11 mouse cellular contexts compared by ENCODE assay signal in the genomic region with DNA sequence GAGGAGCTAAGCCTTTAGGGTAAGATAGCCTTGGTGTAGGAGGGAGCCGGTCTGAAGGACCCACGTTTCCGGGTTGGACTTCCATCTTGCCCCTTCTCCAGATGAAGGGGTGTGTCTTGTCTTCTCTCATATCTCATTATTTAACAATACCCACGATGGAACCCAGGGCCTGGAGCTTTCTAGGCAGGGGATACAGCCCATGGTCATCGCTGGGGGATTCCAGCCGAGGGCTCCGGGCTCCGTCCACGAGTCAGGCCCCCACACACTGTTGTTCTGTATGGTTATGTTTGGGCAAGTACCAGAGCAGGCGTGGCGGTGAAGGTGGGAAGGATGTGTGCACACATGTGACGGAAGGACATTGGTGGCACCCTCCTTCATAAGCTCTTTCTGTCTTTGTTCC. TPM values are rescaled to one million over a fixed set of nuclear protein-coding genes. Genes with fewer than 3 reads are reported as not detected.
DNase-seq lines count a peak whose midpoint lies in the region; ATAC-seq and TF ChIP-seq lines count a peak whose summit lies in the region.
"Had no signal": no experiment of that assay in that cellular context is flagged by ENCODE, and none has a peak within 500 bp of the region (broad histone marks: within the 10 kb centered on the region; RNA-seq: fewer than 3 reads in every experiment).

No protein-coding gene starts in this region.

- WGBS in heart, embryonic 10.5 days: 92% methylated on average over 12 of the region's 12 CpGs
- WGBS in embryonic facial prominence, embryonic 13.5 days: 95% methylated on average over 12 of the region's 12 CpGs

- H3K27me3 ChIP-seq in heart, embryonic 10.5 days (ENCODE audit: insufficient read depth, poor library complexity, severe bottlenecking): peaks cover 4% of the 10 kb centered on the region; the same call in 1 of the 2 replicates
- no peaks in the 10 kb centered on the region for H3K27me3 ChIP-seq in E14TG2a.4 (ENCODE audit: insufficient read depth, low read length)
- H3K27me3 ChIP-seq in embryonic facial prominence, embryonic 13.5 days: no peaks in the 10 kb centered on the region
- H3K27me3 ChIP-seq: limb, embryonic 15.5 days had no signal

- peaks cover 66% of the 10 kb centered on the region for H3K4me1 ChIP-seq in heart, embryonic 10.5 days
- peaks cover 77% of the 10 kb centered on the region for H3K4me1 ChIP-seq in E14TG2a.4 (replicated peaks; ENCODE audit: low read depth, low read length)
- peaks cover 54% of the 10 kb centered on the region for H3K4me1 ChIP-seq in embryonic facial prominence, embryonic 13.5 days

- no peak for TF ChIP-seq CTCF in left cerebral cortex, adult 2 months (IDR thresholded peaks at IDR 0.05)
- TF ChIP-seq CTCF in E14TG2a.4 (conservative IDR thresholded peaks at IDR 0.05; ENCODE audit: low read length): no peak

- no peak overlapping the region; the same call in 1 of the 2 replicates for H3K9ac ChIP-seq in embryonic facial prominence, embryonic 13.5 days
- H3K9ac ChIP-seq: limb, embryonic 15.5 days; midbrain, embryonic 12.5 days had no signal

- peaks cover 38% of the 10 kb centered on the region for H3K36me3 ChIP-seq in heart, embryonic 10.5 days
- peaks cover 50% of the 10 kb centered on the region for H3K36me3 ChIP-seq in E14TG2a.4 (ENCODE audit: insufficient read depth, low read length)
- peaks cover 39% of the 10 kb centered on the region for H3K36me3 ChIP-seq in embryonic facial prominence, embryonic 13.5 days

- peak overlapping the region; percentile 30; the same call in 1 of the 2 replicates for H3K4me3 ChIP-seq in heart, embryonic 10.5 days
- peak overlapping the region; percentile 68; the same call in 1 of the 2 replicates for H3K4me3 ChIP-seq in left cerebral cortex, adult 2 months
- H3K4me3 ChIP-seq in E14TG2a.4 (replicated peaks; ENCODE audit: low read length): 0 out of 2 replicates have a peak overlapping the region, but pooled peaks have one; percentile 90
- H3K4me3 ChIP-seq in embryonic facial prominence, embryonic 13.5 days: 0 out of 2 replicates have a peak overlapping the region, but pooled peaks have one; percentile 4
- H3K4me3 ChIP-seq: midbrain, embryonic 12.5 days had no signal

- ATAC-seq in embryonic facial prominence, embryonic 13.5 days (ENCODE audit: insufficient number of reproducible peaks, insufficient read depth, low FRiP score, low TSS enrichment, low read depth): no peak
- no peak for ATAC-seq in CD4-positive, CD25-positive, alpha-beta regulatory T cell, adult 4 months

- no peak overlapping the region for H3K27ac ChIP-seq in heart, embryonic 10.5 days
- no peak overlapping the region for H3K27ac ChIP-seq in left cerebral cortex, adult 2 months
- no peak overlapping the region for H3K27ac ChIP-seq in embryonic facial prominence, embryonic 13.5 days
- H3K27ac ChIP-seq: midbrain, embryonic 12.5 days had no signal

- H3K4me2 ChIP-seq in embryonic facial prominence, embryonic 13.5 days: no peak overlapping the region
- H3K4me2 ChIP-seq: limb, embryonic 15.5 days had no signal

- DNase-seq in heart, embryonic 10.5 days (ENCODE audit: low spot score): no peak
- no peak for DNase-seq in heart, postnatal 10 days
- DNase-seq in left cerebral cortex, adult 2 months (ENCODE audit: extremely low spot score in 1 of 2, low spot score in 2 of 2): no peak
- DNase-seq in left cerebral cortex, postnatal 36 days (ENCODE audit: low spot score in 2 of 2): no peak
- DNase-seq: gastrocnemius, postnatal 25 days; kidney, adult 2 months had no signal

- intact Hi-C loops in heart, postnatal 10 days (cut with DNase I): loop anchor here (5.0 kb wide), 2 partner anchors 157 to 287 kb away; partner anchors contain the start of gene Cnn2
- intact Hi-C loops in left cerebral cortex, adult 2 months (cut with DNase I): no loop called here
- intact Hi-C loops in left cerebral cortex, postnatal 36 days (cut with DNase I): no loop called here

- H3K9me3 ChIP-seq in heart, embryonic 10.5 days: no peaks in the 10 kb centered on the region
- H3K9me3 ChIP-seq in E14TG2a.4 (ENCODE audit: low read length): no peaks in the 10 kb centered on the region
- no peaks in the 10 kb centered on the region for H3K9me3 ChIP-seq in embryonic facial prominence, embryonic 13.5 days
- H3K9me3 ChIP-seq: limb, embryonic 15.5 days; midbrain, embryonic 12.5 days had no signal

RNA-seq across cellular contexts. Expression of gene Cbarp, which starts 3.5 kb away (rescaled TPM):
- polyA plus RNA-seq in heart, embryonic 10.5 days (2016; fragmentation: Nextera tagmentation; extraction: Ambion mirVana): 2.0 and 4.0 TPM in 2 replicates
- 1 to 10 TPM; 3.2 to 4.1 TPM for total RNA-seq in heart, postnatal 10 days (2021)
- 100 to 1,000 TPM; 431 to 456 TPM for total RNA-seq in left cerebral cortex, adult 2 months (2021)
- total RNA-seq in left cerebral cortex, postnatal 36 days (2021): 100 to 1,000 TPM; 431 to 463 TPM
- 6.8 and 9.8 TPM in 2 replicates for polyA plus RNA-seq in embryonic facial prominence, embryonic 13.5 days (2015; fragmentation: Nextera tagmentation; extraction: Ambion mirVana)
- 1 to 10 TPM; 1.3 to 1.4 TPM for polyA plus RNA-seq in CD4-positive, CD25-positive, alpha-beta regulatory T cell, adult 4 months (2017; shearing (Covaris generic))

RNA-seq across cellular contexts. Expression of gene Midn, which starts 3.9 kb away (rescaled TPM):
- 16.1 and 24.4 TPM in 2 replicates for polyA plus RNA-seq in heart, embryonic 10.5 days (2016; fragmentation: Nextera tagmentation; extraction: Ambion mirVana)
- 100 to 1,000 TPM; 132 to 190 TPM for total RNA-seq in heart, postnatal 10 days (2021)
- 100 to 1,000 TPM in 1 of 2 experiments, 10 to 100 TPM in 1; 80.7 to 127 TPM for total RNA-seq in left cerebral cortex, adult 2 months (2021)
- 10 to 100 TPM; 76.2 to 78.8 TPM for total RNA-seq in left cerebral cortex, postnatal 36 days (2021)
- 21.2 and 25.7 TPM in 2 replicates for polyA plus RNA-seq in embryonic facial prominence, embryonic 13.5 days (2015; fragmentation: Nextera tagmentation; extraction: Ambion mirVana)
- polyA plus RNA-seq in CD4-positive, CD25-positive, alpha-beta regulatory T cell, adult 4 months (2017; shearing (Covaris generic)): 1 to 10 TPM; 4.6 to 8.2 TPM

RNA-seq across cellular contexts. Expression of gene Atp5d, which starts 5.7 kb away (rescaled TPM):
- 689 and 872 TPM in 2 replicates for polyA plus RNA-seq in heart, embryonic 10.5 days (2016; fragmentation: Nextera tagmentation; extraction: Ambion mirVana)
- total RNA-seq in heart, postnatal 10 days (2021): 1,000 to 10,000 TPM; 1,058 to 1,125 TPM
- 100 to 1,000 TPM; 356 to 366 TPM for total RNA-seq in left cerebral cortex, adult 2 months (2021)
- 100 to 1,000 TPM; 334 to 384 TPM for total RNA-seq in left cerebral cortex, postnatal 36 days (2021)
- 491 and 513 TPM in 2 replicates for polyA plus RNA-seq in embryonic facial prominence, embryonic 13.5 days (2015; fragmentation: Nextera tagmentation; extraction: Ambion mirVana)
- polyA plus RNA-seq in CD4-positive, CD25-positive, alpha-beta regulatory T cell, adult 4 months (2017; shearing (Covaris generic)): 100 to 1,000 TPM; 303 to 370 TPM

RNA-seq across cellular contexts. Expression of gene Cirbp, which starts 21.6 kb away (rescaled TPM):
- polyA plus RNA-seq in heart, embryonic 10.5 days (2016; fragmentation: Nextera tagmentation; extraction: Ambion mirVana): 85.7 and 98.0 TPM in 2 replicates
- total RNA-seq in heart, postnatal 10 days (2021): 100 to 1,000 TPM; 113 to 134 TPM
- total RNA-seq in left cerebral cortex, adult 2 months (2021): 10 to 100 TPM; 75.8 to 93.0 TPM
- 10 to 100 TPM; 94.7 to 96.7 TPM for total RNA-seq in left cerebral cortex, postnatal 36 days (2021)
- polyA plus RNA-seq in embryonic facial prominence, embryonic 13.5 days (2015; fragmentation: Nextera tagmentation; extraction: Ambion mirVana): 142 and 162 TPM in 2 replicates
- 100 to 1,000 TPM; 124 to 272 TPM for polyA plus RNA-seq in CD4-positive, CD25-positive, alpha-beta regulatory T cell, adult 4 months (2017; shearing (Covaris generic))

RNA-seq across cellular contexts. Expression of gene Stk11, which starts 28.6 kb away (rescaled TPM):
- 12.4 and 17.8 TPM in 2 replicates for polyA plus RNA-seq in heart, embryonic 10.5 days (2016; fragmentation: Nextera tagmentation; extraction: Ambion mirVana)
- 100 to 1,000 TPM; 110 to 112 TPM for total RNA-seq in heart, postnatal 10 days (2021)
- 100 to 1,000 TPM; 102 to 106 TPM for total RNA-seq in left cerebral cortex, adult 2 months (2021)
- total RNA-seq in left cerebral cortex, postnatal 36 days (2021): 100 to 1,000 TPM in 1 of 2 experiments, 10 to 100 TPM in 1; 94.4 to 100 TPM
- polyA plus RNA-seq in embryonic facial prominence, embryonic 13.5 days (2015; fragmentation: Nextera tagmentation; extraction: Ambion mirVana): 18.5 and 19.0 TPM in 2 replicates
- 10 to 100 TPM; 19.2 to 30.7 TPM for polyA plus RNA-seq in CD4-positive, CD25-positive, alpha-beta regulatory T cell, adult 4 months (2017; shearing (Covaris generic))

Comparison
In these comparisons a context has a peak if more than half of its experiments do, and no peak if none do; other contexts are left out.
1. H3K4me3 ChIP-seq: peak in every context shown above with its lines; median percentile 90 in E14TG2a.4; 68 in left cerebral cortex, adult 2 months; 30 in heart, embryonic 10.5 days; 4 in embryonic facial prominence, embryonic 13.5 days.
2. RNA of gene Cbarp, which starts 3.5 kb away (total RNA-seq): 431 to 463 TPM in left cerebral cortex, postnatal 36 days and 431 to 456 TPM in left cerebral cortex, adult 2 months; 3.2 to 4.1 TPM in heart, postnatal 10 days; every median in the first group is over 10 times any median in the second.